Mouse (Mus musculus) midbrain, embryonic 10.5 days (tissue): ENCODE data around the gene Serpinb9g. TPM values are rescaled to one million over a fixed set of nuclear protein-coding genes. Genes with fewer than 3 reads are reported as not detected.
"Not testable (repeated sequence)": the region's sequence is repeated elsewhere in the genome, so short reads cannot be mapped to it uniquely, and the experiment has no call there.

Source experiments
- DNase-seq: peaks from one replicate; pipeline ENCODE4 v3.0.0-alpha.2; 2017; ENCODE audit warnings: low spot score
- H3K27ac ChIP-seq: fragments of 300-500 bp; sonication (generic); replicated peaks from 2 replicates; pipeline ENCODE4 v1.5.1; 2016; ENCODE audit warnings: mild to moderate bottlenecking
- H3K27me3 ChIP-seq: fragments of 300-500 bp; sonication (generic); 2 replicates; pipeline ENCODE4 v1.6.1; 2016; ENCODE audit warnings: low read depth, mild to moderate bottlenecking; ENCODE audit not compliant: poor library complexity, severe bottlenecking
- H3K36me3 ChIP-seq: fragments of 300-500 bp; sonication (generic); 2 replicates; pipeline ENCODE4 v1.6.1; 2016; ENCODE audit warnings: mild to moderate bottlenecking, moderate library complexity
- H3K4me1 ChIP-seq: fragments of 300-500 bp; sonication (generic); 2 replicates; pipeline ENCODE4 v1.6.1; 2016
- H3K4me3 ChIP-seq: fragments of 300-500 bp; sonication (generic); 2 replicates; pipeline ENCODE4 v1.5.1; 2016; ENCODE audit warnings: mild to moderate bottlenecking, moderate library complexity
- H3K9me3 ChIP-seq: fragments of 300-500 bp; sonication (generic); replicated peaks from 2 replicates; pipeline ENCODE4 v1.6.1; 2016; ENCODE audit warnings: mild to moderate bottlenecking
- WGBS: fragments of 180-500 bp; shearing (Covaris S2); methylation state at CpG from one replicate; pipeline ENCODE4 v1.1.7; 2016; 5-methylcytosine and 5-hydroxymethylcytosine counted together
- polyA plus RNA-seq: library from polyadenylated mRNA; unstranded; fragments of >200 nt; fragmentation: Nextera tagmentation; extraction: Ambion mirVana; gene quantifications from 2 replicates; pipeline ENCODE4 v1.2.1, GENCODE M21; 2016

The Serpinb9g gene
- polyA plus RNA-seq = not detected in 2 replicates

- not testable (repeated sequence) for H3K27ac ChIP-seq
- WGBS = 84% methylated on average over 4 of the region's 4 CpGs
These were observed at the start of gene Serpinb9g for GRCm38 (mm10) chr13:33484490-33484889. Gene Serpinb9g (plus strand): TSS chr13:33484790.

GRCm38 (mm10) chr13:33483872-33484271 lies 718 bp upstream of the Serpinb9g start:
- not testable (repeated sequence) for H3K27ac ChIP-seq, H3K4me1 ChIP-seq, DNase-seq, H3K36me3 ChIP-seq, H3K27me3 ChIP-seq, H3K4me3 ChIP-seq
- WGBS = 82% methylated on average over 3 of the region's 3 CpGs
- H3K9me3 ChIP-seq = peaks cover 25% of the 10 kb centered on the region

More at GRCm38 (mm10) chr13:33484490-33484889, at the start of gene Serpinb9g:
- peaks cover 25% of the 10 kb centered on the region for H3K9me3 ChIP-seq
- not testable (repeated sequence) for DNase-seq, H3K36me3 ChIP-seq, H3K4me1 ChIP-seq, H3K4me3 ChIP-seq, H3K27me3 ChIP-seq

GRCm38 (mm10) chr13:33524629-33525028 lies 40.0 kb downstream of the Serpinb9g start:
- no peak for DNase-seq
- no peaks in the 10 kb centered on the region for H3K36me3 ChIP-seq
- H3K4me1 ChIP-seq = no peaks in the 10 kb centered on the region
- peaks cover 50% of the 10 kb centered on the region for H3K9me3 ChIP-seq
- H3K4me3 ChIP-seq = no peak overlapping the region
- no peaks in the 10 kb centered on the region for H3K27me3 ChIP-seq
- H3K27ac ChIP-seq = no peak overlapping the region

- H3K27ac ChIP-seq = no peak overlapping the region
- peaks cover 26% of the 10 kb centered on the region; the same call in 1 of the 2 replicates for H3K9me3 ChIP-seq
- H3K27me3 ChIP-seq = no peaks in the 10 kb centered on the region
- no peaks in the 10 kb centered on the region for H3K4me1 ChIP-seq
- no peaks in the 10 kb centered on the region for H3K36me3 ChIP-seq
- no peak for DNase-seq
- H3K4me3 ChIP-seq = no peak overlapping the region
These were observed 48.2 kb downstream of the Serpinb9g start for GRCm38 (mm10) chr13:33532814-33533213.

Other genes starting within 250 kb of the Serpinb9g start
- not detected in 2 replicates for gene Serpinb9e, start 235.2 kb upstream of the Serpinb9g start, polyA plus RNA-seq
- not detected in 2 replicates for gene Serpinb9f, start 160.7 kb upstream of the Serpinb9g start, polyA plus RNA-seq
- not detected in 2 replicates for gene Gm11397, start 89.0 kb upstream of the Serpinb9g start, polyA plus RNA-seq
- gene Serpinb6d, start 176.6 kb downstream of the Serpinb9g start, polyA plus RNA-seq = not detected in 2 replicates